Mouse (Mus musculus) layer of hippocampus, adult 11-12 months (tissue): ENCODE measurements around the gene Gse1.

Experiments
- DNase-seq: peaks from one replicate; pipeline ENCODE4 v3.0.0; 2022; ENCODE audit warnings: low spot score

The Gse1 gene

GRCm38 (mm10) chr8:120553441-120554123 lies 325.3 kb downstream of the Gse1 start:
- DNase-seq: no peak

GRCm38 (mm10) chr8:120554466-120555039 lies 326.3 kb downstream of the Gse1 start:
- DNase-seq: no peak

GRCm38 (mm10) chr8:120556198-120556892 lies 328.1 kb downstream of the Gse1 start:
- DNase-seq: no peak

GRCm38 (mm10) chr8:120557170-120557965 lies 329.1 kb downstream of the Gse1 start:
- peak; percentile 88 for DNase-seq

GRCm38 (mm10) chr8:120558162-120558561 lies 329.9 kb downstream of the Gse1 start:
- DNase-seq: no peak

- no peak for DNase-seq
Measured at GRCm38 (mm10) chr8:120559654-120560053, 331.4 kb downstream of the Gse1 start.

GRCm38 (mm10) chr8:120560535-120560934 lies 332.3 kb downstream of the Gse1 start:
- no peak for DNase-seq

GRCm38 (mm10) chr8:120561539-120562435 lies 333.5 kb downstream of the Gse1 start:
- DNase-seq: no peak

GRCm38 (mm10) chr8:120562680-120563347 lies 334.6 kb downstream of the Gse1 start:
- DNase-seq: no peak

GRCm38 (mm10) chr8:120563348-120563724 lies 335.1 kb downstream of the Gse1 start:
- no peak for DNase-seq

- peak; percentile 87 for DNase-seq
Measured at GRCm38 (mm10) chr8:120563851-120564837, 335.9 kb downstream of the Gse1 start.

GRCm38 (mm10) chr8:120565151-120565711 lies 337.0 kb downstream of the Gse1 start:
- no peak for DNase-seq

GRCm38 (mm10) chr8:120566681-120567080 lies 338.4 kb downstream of the Gse1 start:
- DNase-seq: no peak

GRCm38 (mm10) chr8:120567731-120568130 lies 339.5 kb downstream of the Gse1 start:
- DNase-seq: no peak

- no peak for DNase-seq
Measured at GRCm38 (mm10) chr8:120568164-120568798, 340.0 kb downstream of the Gse1 start.

- no peak for DNase-seq
Measured at GRCm38 (mm10) chr8:120569123-120569522, 340.9 kb downstream of the Gse1 start.

GRCm38 (mm10) chr8:120569939-120570715 lies 341.9 kb downstream of the Gse1 start:
- DNase-seq: peak; percentile 82

- DNase-seq: no peak
Measured at GRCm38 (mm10) chr8:120571561-120571960, 343.3 kb downstream of the Gse1 start.
